Mouse (Mus musculus) mouse trophoblast stem cell (cell line): Measurements from ENCODE around the gene Pdzd2.

Experiments used
- in situ Hi-C, 2 experiments: fragments of 300-500 bp; cut with MseI, MboI; formaldehyde crosslinking; loops; 2 replicates in 1 of 2; 3 replicates in 1 of 2; pipeline ENCODE4 v1.15.1; 2025

Pdzd2 gene

DNA sequence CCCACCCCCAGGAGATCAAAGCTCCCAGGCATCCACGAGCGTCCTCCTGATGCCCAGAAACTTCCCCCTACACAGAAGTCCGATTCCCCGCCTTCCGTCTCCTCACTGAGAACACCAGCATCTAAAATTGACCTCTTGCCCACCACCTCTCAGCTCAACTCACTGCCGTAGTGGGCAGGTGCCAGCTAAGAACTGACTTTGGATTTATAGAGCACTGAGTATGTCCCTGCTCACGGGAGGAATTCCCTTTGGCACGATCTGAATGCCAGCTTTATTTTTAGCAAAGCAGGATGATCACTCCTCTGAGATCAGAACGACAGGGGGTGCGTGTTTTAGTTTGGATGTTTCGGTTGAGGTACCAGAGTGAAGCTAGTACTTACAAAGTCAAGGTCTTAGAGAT is 7.1 kb downstream of the Pdzd2 start:
- in situ Hi-C loops = no loop called here

- in situ Hi-C loops = no loop called here
Measured at GRCm38 (mm10) chr15:12728381-12728780, 11.3 kb downstream of the Pdzd2 start.

DNA sequence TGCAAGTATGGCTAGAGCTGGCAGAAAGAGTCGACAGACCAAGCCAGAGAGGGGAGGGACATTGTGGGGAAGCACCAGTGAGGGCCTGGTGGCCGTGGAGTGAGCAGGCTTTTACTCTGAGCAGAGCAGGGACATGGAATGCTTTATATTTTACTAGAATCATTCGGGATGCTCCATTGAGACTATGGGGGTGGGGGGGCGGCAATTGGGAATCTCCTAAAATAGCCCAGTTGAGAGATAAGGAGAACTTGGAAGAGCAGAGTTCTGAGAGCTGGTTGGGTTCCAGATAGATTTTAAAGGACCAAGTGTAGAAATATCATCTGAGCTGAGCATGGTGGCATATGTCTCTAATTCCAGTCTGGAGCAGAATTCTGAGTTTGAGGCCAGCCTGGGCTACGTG is 14.5 kb downstream of the Pdzd2 start:
- in situ Hi-C loops = no loop called here

GRCm38 (mm10) chr15:12721684-12722500 is 17.8 kb downstream of the Pdzd2 start:
- in situ Hi-C loops = no loop called here

DNA sequence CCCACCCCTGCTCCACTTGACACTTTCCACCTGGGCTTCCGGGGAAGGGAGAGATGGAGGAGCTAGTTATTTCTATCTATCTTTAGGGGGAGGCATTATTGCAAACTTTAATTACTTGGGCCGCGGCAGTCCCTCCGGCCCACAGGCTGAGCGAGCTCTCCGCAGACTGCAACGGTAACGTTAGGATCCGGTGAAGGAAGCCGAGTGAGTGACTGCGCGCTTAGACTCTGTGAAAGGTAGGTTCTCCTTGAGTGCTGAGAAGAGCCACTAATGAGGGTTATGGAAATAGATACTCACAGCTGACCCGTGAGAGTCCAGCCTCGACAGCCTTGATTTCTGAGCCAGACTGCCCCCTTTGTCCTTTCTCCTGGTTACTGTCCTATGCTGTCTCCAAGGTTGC is 20.9 kb downstream of the Pdzd2 start:
- in situ Hi-C loops = no loop called here

DNA sequence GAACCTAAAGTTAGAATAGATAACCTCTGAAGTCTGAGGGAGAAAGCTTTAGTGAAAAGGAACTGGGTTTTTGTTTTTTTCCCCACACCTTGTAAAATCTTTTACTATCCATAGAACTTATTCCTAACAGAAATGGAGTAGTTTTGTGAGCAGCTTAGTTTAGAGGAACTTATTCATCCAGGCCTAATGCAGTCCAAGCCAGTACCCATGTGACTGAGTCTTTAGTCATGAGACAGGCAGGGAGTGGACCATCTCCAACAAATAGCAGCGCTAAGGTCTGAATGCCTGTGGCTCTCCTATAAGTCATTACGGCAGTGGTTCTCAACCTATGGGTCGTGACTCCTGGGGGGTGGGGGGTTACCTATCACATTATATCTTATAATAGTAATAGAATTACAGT is 22.3 kb downstream of the Pdzd2 start:
- in situ Hi-C loops = no loop called here

- in situ Hi-C loops = no loop called here
Measured at GRCm38 (mm10) chr15:12716881-12717280, 22.8 kb downstream of the Pdzd2 start.

- in situ Hi-C loops = no loop called here
Measured at GRCm38 (mm10) chr15:12714322-12714721, 25.4 kb downstream of the Pdzd2 start.

GRCm38 (mm10) chr15:12713216-12713615 is 26.5 kb downstream of the Pdzd2 start:
- in situ Hi-C loops = no loop called here

- in situ Hi-C loops = no loop called here
Measured at GRCm38 (mm10) chr15:12710036-12710435, 29.7 kb downstream of the Pdzd2 start.

DNA sequence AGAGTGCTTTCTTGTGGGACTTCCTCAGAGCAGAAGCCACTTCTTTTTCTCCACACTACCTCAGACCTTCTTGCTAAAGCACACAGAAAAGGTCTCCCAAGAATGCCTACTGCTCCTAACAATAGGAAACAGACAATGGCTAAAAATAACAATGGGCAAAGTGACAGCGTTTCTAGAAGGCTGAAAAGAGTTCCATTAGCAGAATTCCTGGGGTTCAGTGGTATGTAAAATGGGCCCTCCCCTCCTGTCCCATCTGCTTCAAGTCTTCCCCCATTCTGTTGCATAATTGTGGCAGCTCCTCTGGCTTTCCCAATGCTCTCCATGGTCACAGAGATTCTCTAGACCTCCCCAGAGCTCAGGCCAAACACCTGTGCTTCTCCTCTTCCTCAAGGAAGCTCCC is 31.4 kb downstream of the Pdzd2 start:
- in situ Hi-C loops = no loop called here

DNA sequence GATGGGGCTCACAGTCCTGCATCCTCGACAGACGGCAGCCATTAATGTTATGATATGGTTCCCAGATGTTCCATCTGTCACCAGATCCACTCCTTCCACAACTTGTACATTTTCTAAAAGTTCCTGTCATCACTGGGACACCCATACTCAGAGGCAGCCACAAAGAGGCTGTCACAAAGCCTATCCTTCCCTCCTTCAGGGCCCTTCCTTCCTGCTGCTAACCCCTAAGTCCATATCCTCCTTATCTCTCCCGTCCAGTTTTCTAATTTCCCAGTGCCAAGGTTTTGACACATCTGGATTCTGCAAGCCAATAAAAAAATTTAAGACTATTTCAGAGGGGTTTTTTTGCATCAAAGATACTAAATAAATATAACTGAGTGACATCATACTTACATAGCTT is 32.8 kb downstream of the Pdzd2 start:
- in situ Hi-C loops = no loop called here

- in situ Hi-C loops = no loop called here
Measured at GRCm38 (mm10) chr15:12700367-12700766, 39.4 kb downstream of the Pdzd2 start.

- in situ Hi-C loops = no loop called here
Measured at GRCm38 (mm10) chr15:12697741-12698140, 42.0 kb downstream of the Pdzd2 start.

DNA sequence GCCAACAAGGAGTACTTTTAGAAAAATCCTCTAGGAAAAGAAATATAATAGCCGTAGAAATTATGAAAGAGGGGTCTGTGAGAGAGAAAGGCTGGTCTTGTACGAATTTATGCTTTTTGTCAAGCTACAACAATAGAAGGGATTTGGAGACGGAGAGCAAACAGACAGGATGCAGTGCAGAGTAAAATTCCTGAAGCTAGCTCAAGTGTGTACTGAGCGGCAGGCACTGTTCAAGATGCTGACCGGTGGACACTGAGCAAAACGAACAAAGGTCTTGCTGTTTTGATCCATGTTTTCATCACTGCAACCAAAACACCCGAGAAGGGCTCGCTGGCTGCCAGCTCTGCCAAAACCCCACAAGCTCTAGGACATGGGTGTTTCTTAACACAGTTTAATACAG is 42.8 kb downstream of the Pdzd2 start:
- in situ Hi-C loops = no loop called here

GRCm38 (mm10) chr15:12689716-12690381 is 49.9 kb downstream of the Pdzd2 start:
- in situ Hi-C loops = no loop called here

DNA sequence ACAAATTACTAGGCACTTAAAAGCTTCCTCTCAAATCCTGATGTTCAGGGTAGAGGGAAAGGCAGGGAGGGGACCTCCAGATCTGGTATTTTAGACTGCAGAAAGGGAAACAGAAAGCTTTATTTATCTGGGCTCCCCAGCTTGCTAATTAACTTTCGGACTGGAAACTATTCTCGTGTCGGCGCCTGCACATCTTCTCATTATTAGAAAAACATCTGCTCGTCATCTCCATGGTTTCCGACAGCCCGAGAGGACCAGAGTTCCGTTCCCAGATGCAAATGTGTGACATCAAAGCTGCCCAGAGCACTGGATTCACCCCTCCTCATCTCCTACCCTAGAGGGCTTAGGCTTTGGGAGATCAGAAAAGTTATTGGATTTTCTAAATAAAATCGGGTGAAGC is 57.2 kb downstream of the Pdzd2 start:
- in situ Hi-C loops = no loop called here

DNA sequence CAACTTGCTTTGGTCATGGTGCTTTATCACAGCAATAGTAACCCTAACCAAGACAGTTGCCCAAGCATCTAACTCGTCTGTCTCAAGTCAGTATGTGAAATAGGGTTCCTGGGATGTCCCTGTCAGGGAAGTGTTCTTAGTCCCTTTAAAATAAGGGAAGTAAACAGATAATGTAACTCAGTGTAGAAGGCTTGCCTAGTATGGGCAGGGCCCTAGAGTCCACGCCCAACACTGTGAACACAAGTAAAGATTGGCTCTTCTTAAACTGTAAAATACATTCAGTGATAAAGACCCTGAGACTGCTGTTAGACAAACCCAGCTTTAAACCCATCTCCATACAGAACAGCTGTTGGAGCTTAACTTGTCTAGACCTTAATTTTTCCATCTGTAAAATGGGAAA is 57.8 kb downstream of the Pdzd2 start:
- in situ Hi-C loops = no loop called here

GRCm38 (mm10) chr15:12680750-12681149 is 59.0 kb downstream of the Pdzd2 start:
- in situ Hi-C loops = no loop called here

- in situ Hi-C loops = no loop called here
Measured at GRCm38 (mm10) chr15:12679996-12680395, 59.7 kb downstream of the Pdzd2 start.

DNA sequence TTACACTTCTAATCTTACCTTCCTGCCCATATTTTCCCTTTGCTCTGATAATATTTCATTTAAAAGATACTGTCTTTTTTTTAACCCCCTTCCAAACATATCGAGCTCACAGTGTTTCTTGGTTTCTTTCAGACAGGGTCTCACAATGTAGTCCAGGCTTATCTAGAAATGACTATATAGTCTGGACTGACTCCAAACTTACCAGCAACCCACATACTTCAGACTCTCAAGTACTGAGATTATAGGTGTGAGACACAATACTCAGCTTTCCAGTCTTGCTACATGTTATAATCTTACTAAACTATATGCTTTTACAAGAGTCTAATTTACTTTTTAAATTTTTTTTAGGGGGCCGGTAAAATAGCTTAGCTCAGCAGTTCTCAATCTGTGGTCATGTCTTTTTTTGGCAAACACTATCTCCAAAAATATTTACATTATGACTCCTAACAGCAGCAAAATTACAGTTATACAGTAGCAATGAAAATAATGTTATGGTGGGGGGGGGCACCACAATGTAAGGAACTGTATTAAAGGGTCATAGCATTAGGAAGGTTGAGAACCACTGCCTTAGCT is 61.1 kb downstream of the Pdzd2 start:
- in situ Hi-C loops = no loop called here

- in situ Hi-C loops = no loop called here
Measured at GRCm38 (mm10) chr15:12675366-12675765, 64.4 kb downstream of the Pdzd2 start.

DNA sequence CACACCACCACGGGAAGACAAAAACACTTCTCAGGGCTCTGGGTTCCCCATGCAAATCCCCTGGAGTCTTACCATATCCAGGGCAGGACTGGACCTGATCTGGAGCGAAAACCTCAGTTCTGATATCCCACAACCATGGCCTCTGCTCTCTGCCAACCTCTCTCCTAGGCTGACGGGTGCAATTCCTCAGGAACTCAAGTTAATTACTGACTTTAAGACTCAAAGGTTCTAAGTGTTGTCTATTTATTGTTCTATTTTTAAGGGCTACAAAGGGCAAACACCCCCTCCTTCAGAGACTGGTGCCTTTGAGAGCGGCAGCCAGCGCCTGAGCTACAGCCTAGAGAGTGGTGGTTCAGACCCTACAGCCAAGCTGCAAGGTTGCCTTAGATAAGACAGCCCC is 65.7 kb downstream of the Pdzd2 start:
- in situ Hi-C loops = no loop called here
